Mouse (Mus musculus) stomach, postnatal 0 days (tissue): ENCODE results near the gene Samd4b.

Source experiments
- CTCF ChIP-seq: IDR thresholded peaks from 2 replicates; pipeline ENCODE4 v1.5.1; 2016; ENCODE audit warnings: antibody characterized with exemption, low read depth, mild to moderate bottlenecking, moderate library complexity
- EP300 ChIP-seq: optimal IDR thresholded peaks from 2 replicates; pipeline ENCODE3; 2016; ENCODE audit warnings: antibody characterized with exemption

- TF ChIP-seq CTCF (no peak), EP300 (peak; percentile 29)
Observed at GRCm38 (mm10) chr7:28577826-28578542, 20.0 kb downstream of the Samd4b start.
